Mouse (Mus musculus) testis, postnatal 10 days (tissue): ENCODE measurements at regions not wholly inside any gene's neighbourhood (a gene's known extent, or its start where the extent isn't known, plus 50 kb on each side); places are given as distances from the start of the nearest gene placed in this dataset.

Source experiments
- DNase-seq: peaks from one replicate; pipeline ENCODE4 v3.0.0; 2021; ENCODE audit warnings: low spot score

DNA sequence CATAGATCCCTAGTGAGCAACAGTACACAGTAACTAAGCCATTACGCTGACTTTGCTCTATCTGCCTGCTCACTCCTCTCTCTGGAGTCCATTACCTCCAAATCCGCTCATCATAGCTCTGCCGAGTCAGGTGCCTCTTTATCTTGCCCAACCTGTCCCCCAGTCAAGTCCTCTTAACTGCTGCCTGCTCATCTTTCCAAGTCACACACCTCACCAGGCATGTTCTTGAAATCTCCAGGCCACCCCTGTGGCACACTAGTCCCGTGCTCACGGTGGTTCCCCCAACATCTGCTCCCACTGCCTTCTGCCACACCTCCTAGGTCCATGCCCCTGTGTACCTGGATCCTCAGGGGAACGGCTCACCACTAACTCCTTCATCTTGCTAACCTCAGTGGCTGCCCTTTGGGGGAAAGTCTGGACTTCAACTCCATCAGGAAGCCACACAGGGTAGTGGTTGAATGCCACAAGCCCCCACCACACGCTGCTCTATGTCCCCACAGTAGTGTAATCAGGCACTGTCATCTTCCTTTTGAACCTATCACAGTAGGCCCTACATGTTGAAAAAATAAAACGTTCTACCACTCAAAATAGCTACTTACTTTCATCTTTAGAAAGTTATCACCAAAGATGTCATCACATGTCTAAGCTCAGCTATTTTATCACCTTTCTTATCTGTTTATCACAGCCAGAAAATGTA lies 126.3 kb upstream of the Klf14 start:
- no peak for DNase-seq

DNA sequence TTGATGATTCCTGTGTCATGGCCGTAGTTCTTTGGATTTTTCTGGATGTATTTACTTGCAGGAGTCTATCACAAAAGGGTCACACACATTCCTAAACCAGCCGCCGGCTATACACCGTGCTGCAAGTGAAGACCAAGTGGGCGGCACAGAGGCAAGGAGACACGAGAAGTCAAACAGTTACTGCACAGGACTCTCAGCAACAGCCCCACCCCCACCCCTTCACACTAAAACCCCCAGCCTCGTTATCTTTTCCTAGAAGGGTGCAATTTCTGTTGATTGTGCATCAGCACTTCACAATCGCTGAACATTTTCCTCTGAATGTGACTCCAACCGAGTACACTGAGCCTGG lies 126.9 kb upstream of the Klf14 start:
- no peak for DNase-seq

DNA sequence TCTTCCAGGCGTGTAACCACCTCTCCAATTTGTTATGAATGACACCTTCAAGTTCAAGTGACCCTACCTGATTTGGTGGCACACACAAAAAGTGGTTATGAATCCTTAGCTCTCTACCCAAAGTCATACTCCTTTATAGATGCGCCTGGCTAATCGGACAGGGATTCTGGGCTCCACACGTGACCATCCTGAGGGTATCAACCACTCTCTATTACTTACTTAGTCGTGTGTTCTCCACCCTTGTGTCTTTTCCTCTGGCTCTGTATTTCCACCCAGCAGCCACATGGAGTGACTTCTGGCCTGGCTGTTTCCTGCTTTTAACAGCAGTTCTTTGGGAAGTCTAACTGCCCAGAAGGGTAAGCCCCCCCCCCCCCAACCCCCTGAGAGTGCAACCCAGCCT lies 127.4 kb upstream of the Klf14 start:
- DNase-seq, result no peak

DNA sequence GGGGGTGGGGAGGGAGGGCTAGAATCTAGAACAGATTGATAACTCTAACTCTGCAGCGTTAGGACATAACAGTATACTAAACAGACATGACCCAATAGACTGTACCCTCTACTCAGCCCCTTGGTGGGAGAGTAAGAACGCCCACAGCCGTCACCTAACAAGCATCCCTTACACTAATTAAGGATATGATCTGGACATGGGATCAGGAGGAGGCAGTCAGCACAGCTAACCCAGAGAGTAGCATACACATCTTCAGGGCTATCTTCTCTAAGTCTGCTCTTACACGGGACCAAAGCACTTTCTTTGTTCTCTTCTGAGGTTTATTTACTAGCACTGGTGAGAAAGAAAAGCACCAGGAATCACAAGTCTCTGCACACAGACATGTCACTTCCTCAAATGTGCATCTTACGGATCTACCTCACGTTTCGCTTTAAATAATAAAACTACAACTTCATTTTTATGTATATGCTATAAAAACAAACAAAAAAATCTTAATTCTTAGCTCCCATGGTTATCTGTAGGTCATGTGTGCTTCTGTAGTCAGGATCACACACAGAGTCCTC lies 128.0 kb upstream of the Klf14 start:
- DNase-seq, result no peak

DNA sequence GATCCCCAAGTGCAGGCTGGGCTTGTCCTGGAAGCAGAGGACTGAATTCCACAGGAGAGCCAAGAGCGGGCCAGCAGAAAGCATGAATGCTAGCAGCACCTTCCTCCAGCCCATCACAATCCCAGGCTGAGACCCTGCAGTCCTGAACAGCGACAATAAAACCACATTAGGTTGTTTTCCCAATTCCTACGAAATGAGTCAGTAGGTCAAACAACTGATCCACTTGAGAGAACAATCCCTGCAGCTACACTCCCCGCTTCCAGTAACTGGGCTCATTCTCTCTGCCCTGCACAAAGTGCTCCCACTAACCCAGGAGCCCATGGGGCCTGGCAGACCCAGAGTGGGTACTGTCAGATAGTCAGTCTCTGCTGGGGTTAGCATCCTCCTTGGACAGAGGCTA lies 128.6 kb upstream of the Klf14 start:
- no peak for DNase-seq

DNA sequence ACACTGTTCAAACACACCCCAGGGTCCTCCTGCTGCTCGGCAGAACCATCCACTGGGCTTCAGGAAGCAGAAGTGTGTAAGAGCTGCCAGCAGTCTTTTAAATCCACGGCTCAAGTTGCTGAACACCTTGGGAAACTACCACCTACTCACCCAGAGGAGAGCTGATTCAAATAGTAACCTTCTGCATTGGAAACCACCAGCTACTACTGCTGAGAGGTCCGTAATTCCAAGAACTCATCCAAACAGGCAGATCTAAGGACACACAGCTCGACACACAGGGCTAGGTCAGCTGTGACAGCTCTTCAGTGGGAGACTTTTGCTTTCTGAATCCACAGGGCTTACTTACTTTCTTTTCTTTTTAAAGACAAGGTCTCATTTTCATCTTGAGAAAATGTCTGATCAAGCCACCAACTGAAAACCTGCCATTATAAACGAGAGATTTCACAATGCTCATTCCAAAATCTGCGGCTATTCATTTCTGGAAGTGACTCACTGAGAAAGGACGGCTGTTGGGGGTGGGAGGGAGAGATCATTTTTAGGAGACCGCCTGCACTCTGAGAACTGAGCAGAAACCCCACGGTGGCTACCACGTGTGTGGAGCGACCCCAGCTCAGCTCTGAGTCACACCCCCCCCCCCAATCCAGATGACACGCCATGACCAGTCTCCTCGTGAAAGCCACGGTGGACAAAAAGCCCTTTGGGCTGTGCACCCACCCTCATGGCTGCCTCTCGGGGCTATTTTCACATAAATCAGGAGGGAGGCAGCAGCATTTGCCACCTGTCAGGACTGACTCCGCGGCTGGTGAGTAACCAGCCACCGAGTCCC lies 129.5 kb upstream of the Klf14 start:
- no peak for DNase-seq

DNA sequence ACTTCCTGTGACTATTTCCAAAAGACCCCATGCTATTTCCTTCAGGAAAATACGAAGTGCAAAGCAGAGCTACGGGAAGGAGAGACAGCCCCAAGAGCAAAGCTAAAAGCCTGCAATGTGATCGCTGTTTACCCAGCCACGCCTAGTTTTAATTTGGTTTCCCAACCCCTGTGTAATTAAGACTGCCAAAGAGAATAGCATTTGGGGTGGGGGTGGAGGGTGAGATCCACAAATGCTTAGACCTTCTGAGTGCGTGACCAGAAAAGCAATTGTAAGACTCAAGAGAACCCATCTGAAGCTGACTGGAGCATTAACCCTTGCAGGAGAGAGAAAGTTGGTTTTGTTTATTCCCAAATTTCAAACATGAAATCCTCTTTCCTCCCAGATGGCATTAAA lies 130.1 kb upstream of the Klf14 start:
- DNase-seq, result no peak

DNA sequence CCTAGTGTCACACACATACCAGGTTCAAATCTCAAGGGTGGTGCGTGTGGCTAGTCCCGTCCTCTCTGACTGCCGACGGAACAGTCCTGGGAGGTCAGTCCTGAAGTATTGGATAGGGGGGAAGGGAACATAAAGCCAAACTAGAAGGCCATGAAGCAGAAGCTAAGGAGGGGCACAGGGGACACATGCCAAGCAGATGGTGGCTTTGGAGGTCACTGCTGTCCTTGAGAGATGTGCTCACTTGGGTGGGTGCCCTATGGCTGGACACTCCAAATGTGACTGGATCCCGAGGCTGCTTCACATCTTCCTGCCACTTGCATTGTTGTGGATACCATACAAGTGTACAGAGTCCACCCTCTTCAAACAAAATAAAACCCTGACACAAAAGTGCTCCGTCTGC lies 131.4 kb upstream of the Klf14 start:
- DNase-seq, result no peak

DNA sequence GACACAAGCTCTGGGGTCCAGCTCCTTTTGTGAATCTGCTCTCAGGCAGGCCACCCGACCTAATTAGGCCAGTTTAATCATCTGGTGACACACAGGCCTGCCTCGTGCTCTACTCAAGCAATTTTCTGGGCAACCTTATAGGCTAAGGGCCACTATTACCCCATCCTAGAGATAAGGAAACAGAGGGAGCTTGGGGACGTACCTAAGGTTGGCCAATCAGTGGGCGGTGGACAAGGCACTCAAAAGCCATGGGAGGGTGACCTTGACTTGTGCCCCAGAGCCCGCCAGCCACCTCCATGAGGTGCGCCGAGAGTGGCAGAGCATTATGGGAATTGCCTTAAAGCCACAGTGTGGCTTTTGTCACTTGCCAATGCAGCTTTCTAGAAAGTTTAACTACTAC lies 131.9 kb upstream of the Klf14 start:
- no peak for DNase-seq

DNA sequence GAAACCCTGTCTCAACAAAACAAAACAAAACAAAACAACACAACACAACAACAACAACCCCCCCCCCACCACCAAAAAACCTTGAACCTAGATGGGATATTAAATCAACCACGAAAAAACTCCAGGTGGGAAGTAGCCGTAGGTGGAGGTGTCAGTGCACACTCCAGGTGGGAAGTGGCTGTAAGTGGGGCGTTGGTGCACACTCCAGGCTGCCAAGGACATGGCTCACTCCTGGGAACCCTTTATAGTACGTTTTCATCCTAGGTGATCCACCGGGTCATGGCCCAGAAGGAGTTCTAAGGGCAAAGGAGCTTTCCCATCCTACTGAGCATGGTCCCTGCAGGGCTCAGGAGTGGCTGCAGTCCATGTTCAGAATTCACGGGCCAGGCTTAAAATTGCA lies 133.4 kb upstream of the Klf14 start:
- DNase-seq, result no peak

DNA sequence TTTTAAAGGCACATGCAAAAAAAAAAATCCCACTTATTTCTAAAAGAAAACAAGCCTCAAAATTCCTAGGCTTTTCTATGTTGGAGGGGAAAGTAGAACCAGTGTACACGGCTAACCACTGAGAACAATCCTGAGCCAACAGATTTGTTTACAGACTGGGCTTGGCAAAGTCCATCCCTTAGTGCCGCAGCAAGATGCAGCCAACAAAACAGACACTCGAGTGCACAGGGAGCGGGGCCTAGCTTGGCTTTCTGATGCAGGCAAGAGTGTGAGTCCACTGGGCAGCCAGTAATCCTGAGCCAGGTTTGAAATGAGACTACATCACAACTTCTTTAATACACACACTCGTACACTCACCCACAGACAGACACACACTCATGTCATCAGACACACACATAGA lies 133.9 kb upstream of the Klf14 start:
- DNase-seq, result no peak

DNA sequence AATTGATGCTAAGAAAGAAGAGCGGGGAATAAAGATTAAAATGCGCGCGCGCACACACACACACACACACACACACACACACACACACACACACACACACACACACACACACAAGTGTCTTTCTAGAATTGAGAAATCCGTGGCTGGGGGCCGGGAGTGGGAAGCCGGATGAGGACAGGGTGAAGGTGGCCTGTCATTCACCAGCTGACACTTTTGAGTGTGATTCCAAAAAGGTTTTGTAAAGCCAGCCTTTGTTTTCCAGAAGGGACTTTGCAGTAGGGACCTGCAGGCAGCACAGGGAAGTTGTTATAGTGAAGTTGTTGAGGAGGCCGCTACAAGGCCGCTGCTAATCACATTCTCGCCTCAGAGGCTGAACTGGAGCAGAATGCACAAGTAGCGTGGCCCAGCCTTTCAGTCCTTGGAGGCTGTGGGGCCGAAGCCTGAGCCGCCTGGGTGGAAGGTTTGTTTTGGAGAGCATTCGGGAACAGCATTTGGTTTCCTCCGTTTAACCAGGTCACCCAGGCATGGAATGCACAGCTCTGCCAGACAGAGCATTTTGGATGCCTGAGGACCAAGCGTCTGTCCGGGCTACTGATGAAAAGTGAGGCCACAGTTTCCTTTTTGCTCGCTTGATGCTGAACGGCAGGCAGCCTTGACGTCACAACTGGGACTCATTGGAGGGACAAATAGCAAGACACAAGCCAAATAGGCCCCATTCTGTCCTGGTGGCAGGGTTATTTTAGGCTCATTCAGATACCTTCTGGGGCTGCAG lies 137.3 kb upstream of the Klf14 start:
- no peak for DNase-seq

DNA sequence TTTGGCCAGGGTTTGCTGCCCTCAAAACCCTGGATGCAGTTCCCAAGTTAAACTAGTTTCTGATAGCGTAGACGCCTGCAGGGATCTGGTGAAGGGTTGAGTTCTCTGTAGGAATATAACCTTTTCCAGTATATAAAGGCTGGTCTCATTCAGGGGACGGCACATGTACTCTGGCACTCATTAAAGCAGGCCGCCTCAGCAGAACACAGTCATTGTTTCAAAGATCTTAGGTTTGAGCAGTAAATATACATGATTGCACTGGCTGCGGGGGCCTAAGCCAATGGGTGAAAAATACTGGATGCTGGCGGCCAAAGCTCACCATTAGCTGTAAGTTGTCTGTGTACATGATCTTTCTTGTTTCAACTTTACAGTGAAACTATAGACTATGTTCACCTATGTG lies 137.9 kb upstream of the Klf14 start:
- DNase-seq, result no peak

DNA sequence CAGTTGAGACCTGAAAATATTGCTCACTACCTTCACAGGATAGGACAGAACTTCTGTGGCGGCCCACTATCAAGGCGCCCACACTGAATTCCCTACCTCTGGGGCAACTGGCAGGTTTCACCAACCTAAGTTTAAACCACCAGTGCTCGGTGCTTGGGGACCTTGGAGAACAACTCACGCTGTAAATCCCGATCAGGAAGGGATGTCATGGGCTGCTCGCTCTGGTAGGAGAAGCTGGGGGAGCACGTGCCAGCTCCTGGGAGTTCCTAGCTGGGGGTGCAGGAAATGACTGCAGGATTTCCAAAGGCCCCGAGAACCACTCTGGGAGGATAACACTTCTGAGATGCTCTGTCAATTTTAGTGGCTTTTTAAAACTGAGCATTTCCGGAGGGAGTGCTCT lies 138.4 kb upstream of the Klf14 start:
- no peak for DNase-seq

DNA sequence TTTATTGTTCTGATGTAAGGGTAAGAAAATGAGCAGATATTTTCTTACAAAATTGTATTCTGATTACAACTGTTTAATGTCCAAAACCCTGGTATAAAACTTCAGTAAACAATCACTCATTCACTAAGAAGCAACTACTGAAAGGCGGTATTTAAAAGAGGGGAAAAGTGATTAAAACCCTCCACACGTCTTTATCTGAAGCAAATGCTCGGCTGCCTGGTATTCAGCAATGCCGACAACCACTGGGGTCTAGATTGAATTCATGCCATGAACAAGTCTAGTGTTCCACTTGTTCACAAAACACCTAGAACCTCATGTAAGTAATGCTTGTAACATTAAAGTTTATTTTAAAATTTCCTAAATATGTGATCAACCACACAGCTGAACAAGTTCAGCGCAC lies 139.2 kb upstream of the Klf14 start:
- no peak for DNase-seq

DNA sequence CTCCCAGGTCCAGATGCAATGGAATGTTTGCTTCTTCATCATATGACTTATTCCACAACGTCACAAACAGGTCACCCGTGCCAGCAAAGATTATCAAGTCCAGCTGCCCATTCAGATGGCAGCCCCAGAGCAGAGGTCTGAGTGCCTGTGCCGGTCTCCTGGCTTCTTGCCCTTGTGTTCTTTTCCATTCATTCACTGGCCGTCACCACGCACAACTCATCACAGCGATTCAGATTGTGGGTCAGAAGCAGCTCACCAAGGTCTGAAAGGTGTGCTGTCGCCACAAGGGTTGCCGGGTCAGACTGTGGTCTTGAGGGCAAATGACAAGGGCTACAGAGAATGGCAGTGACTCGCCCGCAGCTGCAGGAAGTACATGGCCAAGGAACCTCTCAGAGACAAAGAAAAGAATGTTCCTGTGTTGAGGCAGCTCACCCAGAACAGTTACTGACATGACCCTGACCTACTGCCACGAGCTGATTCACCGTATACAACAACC lies 141.3 kb upstream of the Klf14 start:
- DNase-seq, result no peak

DNA sequence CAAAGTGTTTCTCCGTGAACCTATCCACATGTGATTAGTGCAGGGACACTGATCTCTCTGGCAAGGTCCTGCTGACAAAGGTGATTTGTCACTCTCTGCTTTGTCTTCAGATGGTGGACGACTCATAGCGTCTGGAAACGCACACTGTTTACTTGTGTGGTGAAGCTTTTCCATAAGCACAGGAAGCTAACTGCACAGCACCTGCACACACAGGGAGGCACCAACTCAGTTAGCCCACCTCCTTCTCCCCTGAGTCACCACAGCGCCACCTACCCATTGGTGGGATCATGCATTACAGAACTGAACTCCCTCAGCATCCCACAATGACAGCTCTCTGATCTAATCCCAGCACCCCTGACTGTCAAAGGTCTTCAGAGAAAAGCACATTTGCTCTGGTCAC lies 141.9 kb upstream of the Klf14 start:
- no peak for DNase-seq

DNA sequence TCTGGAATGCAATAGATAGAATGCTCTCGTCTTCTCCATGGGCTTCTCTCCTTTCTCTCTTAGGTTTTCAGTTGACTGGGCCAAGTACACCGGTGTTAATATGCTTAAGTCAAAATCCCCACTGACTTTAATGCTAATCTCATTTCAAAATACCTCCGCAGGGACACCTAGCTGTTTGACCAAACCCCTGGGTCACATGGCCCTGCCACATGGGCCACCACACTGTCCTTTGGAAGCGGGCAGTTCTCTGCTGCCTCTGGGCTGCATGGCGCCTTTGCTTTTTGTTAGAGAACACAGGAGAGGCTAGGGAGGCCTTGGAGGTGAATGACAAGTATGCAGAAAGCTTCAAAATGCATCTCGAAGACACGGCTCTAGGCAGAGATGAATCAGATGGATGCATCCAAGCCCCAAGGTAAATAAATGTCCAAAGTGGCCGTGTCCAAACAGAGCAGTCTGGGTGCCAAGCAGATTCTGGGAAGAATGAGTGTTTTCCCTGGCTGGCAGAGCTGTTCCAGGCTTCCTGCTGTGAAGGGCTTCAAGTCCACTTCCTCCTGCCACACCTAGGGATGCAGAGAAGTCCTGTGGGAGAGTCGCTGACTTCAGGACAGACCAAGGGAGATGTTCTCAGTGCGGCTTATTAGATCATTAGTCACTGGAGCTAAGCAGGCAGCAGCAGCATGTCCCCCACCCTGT lies 147.4 kb upstream of the Klf14 start:
- no peak for DNase-seq

DNA sequence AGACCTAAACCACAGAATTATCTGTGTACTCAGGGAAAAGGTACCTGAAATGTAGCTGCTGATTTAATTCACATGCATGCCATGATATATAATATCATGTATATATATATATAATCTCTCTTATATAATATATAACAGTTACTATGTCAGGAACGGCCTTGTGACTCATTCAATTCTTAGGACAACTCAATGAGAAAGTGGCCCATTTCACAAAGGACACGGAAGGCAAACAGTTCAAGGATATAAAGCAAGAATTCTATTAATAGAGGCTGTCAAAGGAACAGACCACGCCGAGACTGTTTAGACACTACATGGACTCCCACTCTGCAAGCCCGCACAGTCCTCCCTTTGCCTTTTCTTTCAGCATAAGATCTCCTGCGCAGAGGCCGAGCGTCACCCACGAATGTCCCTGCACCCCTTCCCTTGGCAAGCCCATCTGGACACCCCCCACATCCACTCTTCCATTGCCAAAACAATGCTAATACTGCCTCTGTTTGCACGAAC lies 148.0 kb upstream of the Klf14 start:
- DNase-seq, result no peak

DNA sequence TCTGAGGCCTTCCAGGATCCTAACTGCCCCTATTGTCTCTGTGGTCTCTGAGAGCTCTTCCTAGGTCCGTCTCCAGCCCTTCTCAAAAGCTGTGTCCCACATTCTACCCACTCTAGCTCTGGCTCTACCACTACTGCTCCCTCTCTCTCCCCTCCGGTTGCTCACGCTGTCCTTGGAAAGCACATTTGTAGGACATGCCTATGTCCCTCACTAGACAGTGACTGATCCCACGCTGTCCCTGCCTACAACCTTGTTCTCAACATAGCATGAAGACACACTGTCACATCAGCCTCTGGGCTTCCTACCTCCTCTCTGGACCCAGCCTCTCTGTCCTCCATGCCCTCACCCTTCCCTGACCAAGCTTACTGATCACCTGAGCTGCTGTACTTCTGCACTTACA lies 148.5 kb upstream of the Klf14 start:
- no peak for DNase-seq

DNA sequence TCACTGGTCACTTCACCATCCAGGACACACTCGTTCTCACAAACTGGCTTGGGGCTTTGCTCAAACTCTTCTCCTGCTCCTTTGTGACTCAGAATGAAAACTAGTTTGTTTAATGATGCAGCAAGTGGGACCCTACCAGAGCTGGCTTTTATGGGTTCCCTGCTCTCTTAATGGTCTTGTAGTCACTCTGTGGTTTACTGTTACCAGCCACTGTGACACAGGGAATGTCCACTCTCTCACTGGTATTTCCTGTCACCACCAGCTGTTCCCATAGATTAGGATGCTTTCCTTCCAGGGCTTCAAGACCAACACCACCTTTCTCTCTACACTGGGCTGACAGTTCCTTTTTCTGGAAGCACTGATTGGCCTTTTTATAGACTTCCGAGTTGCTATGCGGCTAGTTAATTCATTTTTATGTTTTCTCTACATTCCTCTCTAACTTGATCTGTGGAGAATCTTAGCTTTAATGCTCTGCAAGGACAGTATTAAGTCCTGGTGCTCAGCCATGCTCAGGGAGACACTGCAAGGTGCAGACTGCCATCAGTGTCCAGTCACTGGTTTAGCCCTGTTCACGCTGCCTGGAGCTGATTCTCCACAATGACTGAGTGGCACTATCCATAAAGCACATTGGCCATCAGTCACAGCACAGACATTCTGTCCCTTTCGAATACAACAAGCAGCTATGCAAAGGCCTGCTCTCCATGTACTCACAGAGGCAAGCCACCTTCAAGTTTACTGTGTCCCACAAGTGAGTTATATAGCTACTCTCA lies 149.2 kb upstream of the Klf14 start:
- no peak for DNase-seq
